Mouse (Mus musculus) thymus, postnatal 14 days (tissue): ENCODE measurements at regions not wholly inside any gene's neighbourhood (a gene's known extent, or its start where the extent isn't known, plus 50 kb on each side); places are given as distances from the start of the nearest gene placed in this dataset.
"Not testable (repeated sequence)": the region's sequence is repeated elsewhere in the genome, so short reads cannot be mapped to it uniquely, and the experiment has no call there.

Source experiments
- DNase-seq: peaks from one replicate; pipeline ENCODE4 v3.0.0; 2021

DNA sequence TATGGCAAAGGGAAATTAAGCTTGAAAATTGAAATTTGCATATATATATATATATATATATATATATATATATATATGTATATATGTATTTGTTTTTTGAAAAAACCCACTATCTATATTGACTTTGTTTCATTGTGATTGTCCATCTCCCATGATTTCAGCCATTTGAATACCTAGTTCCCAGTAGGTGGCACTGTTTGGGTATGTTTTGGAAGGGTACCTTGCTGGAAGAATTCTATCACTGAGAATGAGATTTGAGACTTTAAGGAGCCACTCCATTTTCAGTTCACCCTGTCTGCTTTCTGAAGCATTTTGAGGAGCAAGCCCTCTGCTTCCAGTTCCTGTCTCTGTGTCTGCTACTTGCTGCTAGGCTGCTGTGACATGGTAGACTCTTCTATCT, 72.8 kb upstream of the Ugt8a start:
- DNase-seq: peak; percentile 60

DNA sequence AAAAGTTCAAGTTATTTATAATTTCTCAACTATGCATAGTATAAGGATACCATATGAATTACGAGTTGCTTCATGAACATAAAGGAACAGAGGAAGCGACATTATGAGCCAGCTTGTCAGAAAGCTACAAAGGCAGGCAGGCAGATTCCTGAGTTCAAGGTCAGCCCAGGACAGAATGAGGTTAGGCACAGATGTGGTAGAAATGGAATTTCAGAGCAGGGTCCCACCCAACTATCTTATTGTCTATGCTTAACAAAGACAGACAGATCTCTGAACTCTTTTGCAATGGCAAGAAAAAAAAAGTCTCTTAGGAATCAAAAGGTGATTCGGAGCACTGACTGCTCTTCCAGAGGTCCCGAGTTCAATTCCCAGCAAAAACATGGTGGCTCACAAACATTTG, 77.7 kb upstream of the Ugt8a start:
- DNase-seq: no peak

DNA sequence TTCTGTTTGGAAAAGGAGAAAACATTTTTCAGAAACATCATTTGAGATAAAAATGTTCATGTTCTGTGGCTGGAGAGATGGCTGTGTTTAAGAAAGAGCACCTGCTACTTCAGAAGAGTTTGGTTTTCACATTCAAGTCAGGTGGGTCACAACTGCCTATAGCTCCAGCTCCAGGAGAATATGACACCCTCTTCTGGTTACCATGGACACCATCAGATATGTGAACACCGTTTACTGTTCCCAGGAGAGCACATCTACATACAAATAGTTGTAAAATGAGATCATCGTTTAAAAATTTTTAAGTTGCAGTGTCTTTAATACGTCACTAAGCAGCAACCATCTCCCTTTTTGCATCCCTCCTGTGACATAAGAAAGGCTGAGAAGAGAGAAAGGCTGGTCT, 105.9 kb upstream of the Ugt8a start:
- peak; percentile 48 for DNase-seq

DNA sequence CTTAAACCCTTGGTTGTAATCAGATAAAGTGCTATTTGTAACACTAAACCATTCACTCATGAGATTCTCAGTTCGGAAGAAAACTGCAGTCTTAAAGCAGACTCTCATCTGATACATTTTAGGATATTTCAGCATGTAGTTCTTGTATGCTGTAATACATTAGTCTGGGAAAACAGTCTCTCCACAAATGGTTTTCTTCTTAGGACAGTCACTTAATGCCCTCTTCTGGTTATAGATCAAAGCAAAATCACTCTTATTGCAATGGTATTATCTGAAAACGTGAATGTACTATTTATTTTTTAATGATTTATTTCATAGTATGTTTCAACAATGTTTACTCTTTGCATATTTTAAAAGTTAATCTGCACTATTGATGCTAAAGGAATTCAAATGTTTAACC, 106.4 kb upstream of the Ugt8a start:
- DNase-seq: no peak

DNA sequence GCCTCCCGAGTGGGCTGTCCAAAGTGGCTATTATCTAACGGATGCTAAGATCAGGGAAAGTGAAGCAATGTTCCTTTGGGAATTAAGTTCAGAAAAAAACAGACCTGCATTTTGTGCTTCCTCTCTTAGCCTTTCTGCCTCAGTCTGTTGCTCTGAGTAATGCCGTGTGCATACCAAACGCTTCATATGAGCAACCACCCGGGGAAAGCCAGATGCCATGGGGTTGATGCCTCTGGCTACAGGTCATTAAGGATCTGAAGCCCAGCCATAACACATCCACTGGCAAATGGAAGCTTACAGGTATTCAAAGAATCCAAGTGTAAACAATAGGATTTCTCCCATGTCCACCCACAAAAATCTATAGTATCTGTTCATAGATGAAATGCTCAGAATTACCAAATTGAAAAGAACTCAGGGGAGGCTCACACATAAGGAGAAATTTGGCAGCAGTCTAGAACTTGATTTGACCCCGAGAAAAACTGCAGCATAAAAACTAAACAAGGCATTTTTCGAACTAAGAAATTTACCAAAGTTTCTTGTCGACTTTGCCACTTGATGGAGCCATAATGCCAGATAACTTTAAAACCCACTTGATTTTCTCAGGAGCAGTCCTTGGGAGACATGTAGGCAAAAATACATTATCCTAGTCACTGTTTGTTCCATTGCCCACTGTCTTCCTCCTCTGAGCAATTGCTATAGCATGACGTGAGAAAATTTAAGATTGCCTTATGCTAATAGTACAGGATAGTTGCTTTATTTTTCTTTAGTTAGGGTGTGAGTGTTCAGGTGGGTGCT, 107.8 kb upstream of the Ugt8a start:
- DNase-seq: no peak

DNA sequence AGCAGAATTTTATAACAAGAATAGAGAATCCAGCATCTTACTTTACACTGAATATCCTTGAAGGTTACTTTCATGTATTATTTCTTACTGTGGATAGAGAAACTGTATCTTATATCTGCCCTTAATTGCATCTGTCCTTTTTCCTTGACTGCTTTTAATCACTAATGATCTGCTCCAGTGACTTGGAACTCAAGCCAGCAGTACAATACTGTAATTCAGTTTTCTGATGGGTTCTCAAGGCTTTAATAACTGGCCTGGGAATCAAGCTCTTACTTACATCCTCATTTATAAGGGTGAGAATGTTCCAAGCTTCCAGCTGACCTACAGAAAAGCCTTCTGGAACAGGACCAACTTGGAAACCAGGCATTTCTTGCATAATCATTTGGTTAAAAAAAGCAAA, 120.2 kb upstream of the Ugt8a start:
- DNase-seq: no peak

DNA sequence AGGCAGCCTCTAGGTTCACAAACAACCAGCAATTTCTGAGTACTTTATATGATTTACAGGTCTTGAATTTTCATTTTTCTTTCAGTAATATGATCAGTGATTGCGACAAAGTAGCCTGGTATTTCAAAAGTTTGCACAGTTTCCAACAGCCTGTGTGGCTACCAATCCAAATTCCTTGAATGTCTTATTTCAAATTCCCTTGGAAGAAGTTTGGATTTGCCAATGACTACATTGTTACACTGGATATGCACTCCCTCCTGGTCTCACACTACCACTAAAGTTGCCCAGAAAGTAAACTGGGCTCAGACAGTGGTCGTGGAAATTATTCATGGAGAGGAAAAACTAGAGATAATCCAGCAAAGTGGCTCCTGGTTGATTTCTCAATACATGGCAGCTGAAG, 166.7 kb upstream of the Ugt8a start:
- no peak for DNase-seq

DNA sequence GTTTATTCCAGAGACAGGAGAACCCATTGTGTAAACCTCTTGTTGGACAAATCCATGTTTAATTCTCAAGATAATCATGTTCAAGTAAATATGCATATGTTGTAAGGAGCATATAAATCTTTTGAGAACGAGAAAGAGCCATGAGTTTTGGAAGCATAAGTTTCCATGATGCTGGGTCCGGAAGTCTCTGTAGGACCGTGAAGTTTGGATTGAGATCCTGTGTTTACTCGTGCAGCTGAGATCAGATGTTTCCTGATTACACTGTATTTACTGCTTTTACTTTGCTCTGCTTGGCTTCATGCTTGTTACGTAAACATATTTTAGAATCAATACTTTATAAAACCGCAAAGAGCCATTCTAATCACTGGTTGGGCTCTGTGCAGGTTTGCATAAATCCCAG, 171.0 kb upstream of the Ugt8a start:
- DNase-seq: no peak

DNA sequence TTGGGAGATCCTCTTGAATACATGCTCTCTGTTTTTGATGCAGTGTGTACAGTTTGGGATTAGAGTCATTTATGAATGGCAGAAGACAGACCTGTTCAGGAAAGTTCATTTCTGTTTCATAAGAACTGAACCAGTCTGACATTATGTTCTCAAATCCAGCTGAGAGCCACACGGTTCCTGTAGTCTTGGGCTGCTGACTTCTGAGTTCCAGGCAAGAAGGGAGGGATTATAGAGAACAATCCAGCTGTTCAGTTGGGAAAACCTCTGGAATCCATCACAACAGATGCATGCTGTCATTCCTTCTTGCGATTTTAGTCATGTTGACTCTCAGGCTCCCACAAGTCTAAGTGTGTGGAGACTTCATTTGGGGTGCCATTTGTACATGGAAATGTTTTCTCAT, 179.4 kb upstream of the Ugt8a start:
- DNase-seq: no peak

DNA sequence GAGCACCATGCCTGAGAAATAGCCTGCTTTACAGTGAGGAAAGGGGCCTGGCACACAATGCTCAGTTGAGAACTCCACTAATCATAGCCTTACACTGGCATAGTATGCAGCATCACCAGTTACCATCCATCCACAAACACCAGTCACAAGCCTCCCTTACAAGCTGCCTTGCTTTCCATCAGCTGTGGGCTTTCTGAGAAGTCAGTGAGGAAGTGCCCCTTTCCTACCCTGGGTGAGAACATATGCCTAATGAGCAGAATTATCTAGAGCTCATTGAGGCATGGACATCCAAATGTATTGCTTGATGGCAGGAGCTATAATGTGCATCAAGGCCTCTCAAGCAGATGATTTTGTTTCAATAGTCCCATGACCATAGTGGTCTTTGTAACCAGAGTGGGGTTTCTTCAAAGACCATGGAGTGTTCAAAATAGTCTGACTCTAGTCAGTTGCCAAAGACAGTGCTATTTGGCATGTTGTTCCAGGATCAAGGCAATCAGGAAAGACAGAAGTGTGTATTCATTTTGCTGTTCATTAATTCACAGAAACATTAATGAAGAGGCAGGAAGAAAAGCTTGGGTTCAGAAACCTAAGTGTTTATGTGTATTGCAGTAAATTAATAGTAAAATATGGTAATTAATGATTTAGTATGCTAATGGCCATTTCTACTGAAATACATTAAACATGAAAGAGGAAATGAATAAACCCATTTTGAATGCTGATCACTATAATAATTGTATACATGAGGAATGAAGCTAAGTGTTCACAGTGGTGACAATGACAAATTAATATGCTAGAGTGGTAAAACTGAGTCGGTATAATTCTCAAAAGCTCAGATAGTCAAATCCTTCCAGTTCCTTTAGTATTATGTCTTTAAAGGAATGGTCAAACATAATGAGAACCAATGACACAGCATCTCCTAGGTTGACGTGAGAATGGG, 184.2 kb upstream of the Ugt8a start:
- DNase-seq: no peak

DNA sequence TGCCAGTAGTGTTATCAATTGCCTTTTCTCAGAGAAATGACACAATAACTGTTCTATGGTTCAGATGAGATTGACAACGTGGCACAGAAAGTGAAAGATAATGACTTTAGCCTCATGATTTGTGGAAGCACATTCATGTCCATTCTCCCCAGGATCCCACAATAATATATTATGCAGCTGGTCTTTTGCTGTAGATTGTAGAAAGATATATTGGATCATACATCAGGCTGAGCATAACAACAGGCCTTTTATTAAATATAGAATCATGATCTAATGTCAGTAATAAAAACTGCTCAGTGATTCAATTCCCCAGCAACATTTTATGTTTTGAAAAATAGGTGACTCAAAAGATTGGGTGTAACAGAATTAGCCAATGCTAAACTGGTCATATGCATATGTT, 196.9 kb upstream of the Arsj start:
- DNase-seq: no peak

DNA sequence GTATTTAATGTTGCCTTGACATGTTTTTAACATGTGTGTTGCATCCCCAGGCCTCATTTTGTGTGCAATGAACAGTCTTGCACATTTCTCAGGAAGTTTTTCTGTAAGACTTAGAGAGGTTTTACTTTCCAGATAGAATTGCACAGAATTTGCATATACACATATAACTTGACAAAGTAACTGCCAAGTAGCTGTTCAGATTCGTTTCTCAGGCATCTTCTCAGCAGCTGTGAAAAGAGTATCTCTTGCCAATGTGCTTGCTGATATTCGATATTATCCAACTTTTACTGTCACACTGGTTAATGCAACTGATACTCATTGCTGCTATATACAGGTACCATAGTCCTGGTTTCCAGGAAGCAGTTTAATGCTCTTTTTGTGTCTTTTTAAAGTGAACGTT, 154.5 kb upstream of the Arsj start:
- no peak for DNase-seq

DNA sequence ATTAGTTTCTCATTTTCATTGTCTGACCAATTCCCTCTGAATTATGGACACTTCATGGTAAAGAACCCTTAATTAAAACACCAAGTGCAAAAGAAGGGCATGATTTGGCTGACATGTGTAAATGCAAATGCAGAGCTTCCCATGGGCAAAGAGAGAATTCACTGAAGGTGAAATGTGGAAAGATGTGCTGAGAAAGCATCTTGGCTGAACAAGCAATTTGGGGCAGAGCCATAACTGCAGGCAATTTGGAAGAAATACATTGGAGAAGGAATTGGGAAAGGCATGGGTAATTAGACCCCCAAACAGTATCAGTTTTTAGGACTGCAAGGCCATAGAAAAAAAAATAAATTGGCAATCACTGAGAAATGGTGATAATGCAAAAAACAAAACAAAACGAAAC, 153.3 kb upstream of the Arsj start:
- DNase-seq: no peak

DNA sequence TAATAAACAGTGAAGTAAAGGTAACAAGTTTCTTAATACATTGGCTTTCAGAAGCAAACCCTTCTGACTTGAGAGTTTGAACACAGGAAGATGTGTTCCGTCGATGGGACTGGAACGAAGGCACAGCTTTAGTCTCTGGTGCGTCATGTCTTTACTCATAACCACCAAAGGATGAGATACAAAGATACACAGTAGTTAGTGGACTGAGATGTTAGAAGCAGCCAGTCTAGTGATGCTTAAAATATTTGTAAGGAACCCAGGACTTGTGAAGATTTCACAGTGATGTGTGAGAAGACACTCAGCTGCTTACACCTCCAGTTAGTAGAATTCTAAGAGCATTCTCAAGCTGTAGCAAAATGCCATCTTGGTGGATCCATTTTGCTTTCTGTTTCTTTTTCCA, 135.9 kb upstream of the Arsj start:
- DNase-seq: no peak

DNA sequence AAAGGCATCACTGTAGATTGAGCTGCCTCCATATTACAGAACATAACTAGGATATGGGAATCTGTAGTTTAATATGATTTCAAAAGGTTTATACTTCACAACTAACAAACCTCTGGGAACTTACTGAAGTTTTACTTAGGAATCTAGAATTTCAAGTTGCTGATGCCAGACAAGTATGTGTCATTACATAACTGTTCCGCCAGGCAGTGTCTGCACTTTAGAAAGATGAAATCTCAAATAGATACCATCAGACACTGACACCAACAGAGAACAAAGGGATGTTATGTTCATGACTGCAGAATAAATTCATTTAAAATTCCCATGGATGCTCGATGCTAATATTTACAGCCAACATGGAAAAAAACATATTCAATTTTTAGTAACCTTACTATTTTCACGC, 117.7 kb upstream of the Arsj start:
- DNase-seq: no peak

DNA sequence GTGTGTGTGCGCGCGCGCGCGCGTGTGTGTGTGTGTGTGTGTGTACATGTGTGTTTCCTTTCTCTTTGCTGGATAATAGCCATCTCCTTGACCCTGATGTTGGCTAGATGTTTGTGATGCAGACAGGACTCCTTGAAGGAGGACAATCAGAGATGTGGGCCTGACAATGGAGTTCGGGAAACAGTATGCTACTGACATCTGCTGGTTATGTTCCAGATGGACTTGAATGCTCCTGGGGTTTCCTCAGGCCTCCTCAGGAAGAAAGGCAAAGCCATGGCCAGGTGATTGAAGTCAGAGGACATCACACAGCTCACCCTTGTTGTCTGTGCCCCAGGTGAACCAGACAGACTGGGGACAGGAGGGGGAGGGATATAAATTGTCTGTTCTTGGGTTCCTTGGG, 102.2 kb upstream of the Arsj start:
- no peak for DNase-seq

DNA sequence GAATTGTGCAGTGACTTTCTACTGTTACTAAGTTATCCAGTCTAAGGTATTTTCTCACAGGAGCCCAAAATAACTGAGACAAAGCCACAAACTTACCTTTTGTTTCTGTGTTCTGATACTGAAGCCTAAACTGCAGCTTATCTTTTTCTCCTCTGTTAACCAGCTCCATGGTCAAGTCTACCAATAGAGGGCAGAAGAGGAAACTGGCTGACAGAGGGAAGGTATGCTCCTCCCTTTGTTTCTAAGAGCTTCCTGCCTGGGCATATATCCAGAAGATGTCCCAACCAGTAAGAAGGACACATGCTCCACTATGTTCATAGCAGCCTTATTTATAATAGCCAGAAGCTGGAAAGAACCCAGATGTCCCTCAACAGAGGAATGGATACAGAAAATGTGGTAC, 91.5 kb upstream of the Arsj start:
- not testable (repeated sequence) for DNase-seq

DNA sequence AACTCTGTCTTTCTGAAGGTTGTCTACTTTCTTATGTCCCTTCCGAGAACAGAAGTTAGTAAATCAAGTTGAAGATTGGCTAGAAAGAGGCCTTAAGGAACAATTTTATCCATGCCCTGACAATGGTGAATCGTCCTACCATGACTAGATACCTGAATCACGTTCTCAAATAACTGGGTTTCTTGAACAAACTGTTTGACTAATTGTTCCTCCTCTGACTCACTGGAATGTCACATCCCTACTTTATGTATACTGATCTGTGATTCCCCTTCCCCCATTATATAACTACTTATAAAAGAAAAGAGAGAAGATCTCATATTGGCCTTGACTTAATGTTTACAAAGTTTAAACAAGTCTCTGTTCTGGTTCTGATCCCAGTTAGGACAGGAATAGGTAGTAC, 89.9 kb upstream of the Arsj start:
- DNase-seq: no peak

DNA sequence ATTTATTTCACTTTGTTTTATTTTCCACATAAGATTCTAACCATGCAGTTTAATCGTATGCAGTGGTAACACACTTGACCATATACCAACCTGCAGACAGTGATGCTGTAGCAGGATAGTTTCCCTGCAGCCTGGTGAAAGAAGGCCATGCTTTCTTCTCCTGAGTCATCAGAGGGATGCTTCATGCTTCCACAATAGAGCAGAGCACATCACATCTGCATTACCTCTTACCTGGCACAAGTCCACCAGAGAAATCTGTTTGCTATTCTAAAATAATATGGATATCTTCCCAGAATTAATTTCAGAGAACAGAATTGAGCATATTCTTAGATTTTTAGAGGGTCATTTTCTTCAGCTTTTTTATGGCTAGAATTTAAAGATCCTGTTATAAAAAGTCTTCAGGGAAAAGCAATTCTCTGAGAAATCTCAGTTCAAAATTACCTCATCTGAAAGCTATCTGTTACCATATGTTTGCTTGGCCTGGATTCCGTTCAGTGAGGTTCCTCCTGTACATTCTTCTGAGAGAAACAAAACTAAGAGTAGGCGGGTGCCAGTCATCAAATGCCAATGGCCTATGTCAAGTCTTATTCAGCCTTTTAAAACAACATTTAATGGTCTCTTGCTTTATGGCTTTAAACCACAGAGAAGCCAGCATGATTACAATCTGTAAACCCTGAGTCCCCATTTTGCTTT, 87.3 kb upstream of the Arsj start:
- no peak for DNase-seq

DNA sequence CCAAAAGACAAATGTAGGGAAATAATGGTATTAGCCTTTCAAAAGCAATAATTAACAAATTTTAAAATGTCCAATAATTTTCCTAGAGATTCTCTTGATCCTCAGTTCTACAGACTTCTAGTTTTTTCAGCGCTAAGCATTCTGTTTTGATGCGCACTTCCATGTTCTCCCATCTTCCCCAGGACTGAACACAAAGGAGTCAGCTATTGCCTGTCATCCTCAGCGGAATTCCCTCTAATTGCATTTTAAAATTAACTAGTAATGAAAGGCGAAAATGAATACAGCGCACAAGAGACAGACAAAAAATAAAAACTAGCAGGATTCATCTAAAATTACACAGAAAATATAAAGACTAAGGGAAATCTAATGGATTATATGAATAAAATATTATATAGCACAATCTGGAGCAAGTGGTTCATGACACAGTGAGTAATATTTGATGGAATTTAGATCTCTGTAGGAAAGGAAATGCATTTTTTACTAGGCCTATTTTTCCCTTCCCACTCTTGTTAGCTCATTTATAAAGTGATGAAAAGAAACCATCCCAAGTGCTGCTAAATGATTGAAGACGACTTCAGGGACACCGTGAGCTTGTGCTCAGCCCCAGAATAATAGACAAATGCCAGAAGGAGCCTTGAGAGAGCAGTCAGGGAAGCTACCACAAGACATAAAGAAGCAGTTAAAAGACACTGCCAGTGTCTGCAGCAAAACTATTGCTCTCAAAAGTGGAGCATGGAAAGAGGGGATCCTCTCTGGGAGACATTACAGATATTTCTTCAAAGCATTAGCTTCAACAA, 79.0 kb upstream of the Arsj start:
- DNase-seq: no peak

DNA sequence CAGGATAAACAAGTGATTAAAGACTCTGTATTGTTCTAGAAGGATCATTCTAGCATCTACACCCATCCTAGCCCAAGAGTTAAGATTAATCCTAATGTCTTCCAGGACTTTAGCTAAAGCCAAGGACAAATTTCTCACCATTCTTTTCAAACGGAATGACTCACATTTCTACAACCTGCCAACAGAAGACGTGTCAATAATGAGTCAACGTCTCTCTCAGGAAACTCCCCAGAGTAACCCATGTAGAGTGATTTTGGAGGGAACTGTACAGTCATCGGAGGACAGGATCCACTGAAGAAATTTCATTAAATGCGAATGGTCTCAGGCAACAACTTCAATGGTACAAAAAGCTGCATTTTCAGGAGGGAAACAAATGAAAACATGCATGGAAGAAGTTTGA, 71.2 kb upstream of the Arsj start:
- no peak for DNase-seq

DNA sequence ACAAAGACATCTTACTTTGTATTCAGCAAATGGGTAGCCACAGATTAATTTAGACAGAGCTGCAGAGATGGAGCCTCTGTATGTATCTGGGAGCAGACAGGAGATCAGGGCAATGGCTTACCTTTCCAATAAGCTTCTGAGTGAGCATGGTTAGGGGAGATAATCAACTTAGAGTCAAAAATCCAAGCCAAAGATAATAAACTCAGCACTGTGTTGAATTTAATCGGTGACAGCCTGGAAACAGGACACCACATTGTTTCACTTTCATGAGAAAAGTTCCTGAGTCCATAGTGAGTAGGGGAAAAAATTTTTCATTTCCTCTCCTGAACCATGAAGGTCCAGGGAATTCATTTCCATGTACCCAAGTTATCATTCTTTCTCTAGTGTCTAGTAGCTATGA, 70.7 kb upstream of the Arsj start:
- no peak for DNase-seq

DNA sequence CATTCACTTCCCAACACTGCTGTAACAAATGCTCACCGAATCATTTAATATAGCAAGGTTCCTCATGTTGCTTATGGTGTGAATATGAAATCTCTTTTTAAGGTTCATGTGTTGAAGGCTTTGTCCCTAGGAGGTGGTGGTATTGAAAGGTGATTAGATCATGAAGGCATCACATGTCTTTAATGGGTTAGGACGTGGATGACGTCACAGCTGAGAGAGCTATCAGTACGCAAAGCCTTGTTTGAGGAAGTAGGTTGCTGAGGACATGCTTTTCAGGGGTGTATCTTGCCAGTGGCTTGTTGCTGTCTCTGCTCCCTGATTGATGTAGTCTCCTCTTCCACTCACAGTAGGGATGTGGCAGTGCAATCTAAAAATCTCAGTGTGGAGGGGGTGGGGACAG, 69.8 kb upstream of the Arsj start:
- DNase-seq: no peak
